Mouse (Mus musculus): ENCODE results near the gene Adam19.

The Adam19 gene

DNA sequence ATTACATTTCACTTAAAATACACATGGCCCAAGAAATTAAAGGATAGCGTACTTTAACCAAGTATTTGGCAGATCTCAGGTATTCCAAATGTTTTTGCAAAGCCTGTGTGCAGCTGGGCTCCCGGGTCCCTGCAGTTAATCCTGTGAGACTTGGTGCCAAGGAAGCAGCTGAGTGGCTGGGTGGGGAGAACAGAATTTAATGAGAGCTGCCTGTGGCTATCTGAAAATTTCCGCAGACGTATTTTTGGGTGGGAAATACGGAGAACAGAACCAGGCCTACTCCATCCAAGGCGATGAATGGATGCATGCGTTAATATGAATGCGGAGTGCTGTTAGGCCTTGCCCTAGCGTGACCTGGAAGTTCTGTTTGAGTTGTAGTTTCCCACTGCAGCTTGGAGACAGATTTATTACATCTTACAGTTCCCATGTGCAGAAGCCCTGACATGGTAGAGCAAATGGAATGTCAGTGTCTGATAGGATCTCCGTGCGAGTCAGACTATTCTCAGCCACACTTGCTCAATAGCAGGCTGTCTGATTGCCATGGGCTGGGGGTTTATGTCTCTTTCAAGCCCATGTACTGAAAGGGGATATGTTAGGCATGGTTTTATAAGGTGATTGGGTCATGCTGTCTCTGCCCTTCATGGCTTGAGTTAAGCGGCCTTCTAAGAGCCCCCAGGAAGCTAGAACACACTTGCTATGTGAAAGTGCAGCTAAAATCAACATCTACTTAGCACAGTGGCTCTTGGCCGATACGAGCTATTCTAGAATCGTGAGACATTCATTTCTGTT lies 17.5 kb downstream of the Adam19 start:
- DNase-seq (ENCODE audit: low spot score in 2 of 2) = no peak

DNA sequence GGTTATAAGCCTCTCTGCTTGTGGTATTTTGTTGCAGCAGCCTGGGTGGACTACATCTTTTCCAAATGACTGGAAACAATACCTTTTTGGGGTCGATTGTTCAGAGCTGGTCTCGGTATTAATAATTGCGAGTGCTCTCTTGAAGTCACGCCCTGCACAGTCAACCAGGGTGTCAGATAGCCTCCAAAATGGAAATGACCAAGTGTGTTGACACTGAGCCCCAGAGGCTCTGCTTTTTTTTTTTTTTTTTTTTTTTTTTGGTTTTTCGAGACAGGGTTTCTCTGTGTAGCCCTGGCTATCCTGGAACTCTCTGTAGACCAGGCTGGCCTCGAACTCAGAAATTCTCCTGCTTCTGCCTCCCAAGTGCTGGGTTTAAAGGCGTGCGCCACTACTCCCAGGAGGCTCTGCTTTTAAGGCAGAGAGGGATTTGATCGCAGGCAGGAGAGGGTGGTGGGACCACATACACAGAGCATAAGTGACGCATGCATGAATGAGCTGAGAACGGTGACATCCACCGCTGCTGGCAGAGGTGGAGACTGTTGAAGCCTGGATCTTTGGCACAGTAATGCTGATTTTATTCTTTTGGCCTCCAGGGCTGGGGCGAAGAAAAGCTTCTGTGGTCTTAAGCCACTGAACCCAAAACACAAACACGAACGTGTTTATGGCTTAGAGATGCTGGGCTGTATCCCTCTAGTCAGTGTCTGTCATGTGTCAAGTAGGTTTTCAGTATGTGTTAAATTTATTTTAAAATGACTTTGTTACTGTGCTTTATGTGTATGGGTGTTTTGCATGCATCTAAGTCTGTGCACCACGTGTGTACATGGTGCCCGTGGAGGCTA lies 18.3 kb downstream of the Adam19 start:
- DNase-seq (ENCODE audit: low spot score in 2 of 2) = no peak

DNA sequence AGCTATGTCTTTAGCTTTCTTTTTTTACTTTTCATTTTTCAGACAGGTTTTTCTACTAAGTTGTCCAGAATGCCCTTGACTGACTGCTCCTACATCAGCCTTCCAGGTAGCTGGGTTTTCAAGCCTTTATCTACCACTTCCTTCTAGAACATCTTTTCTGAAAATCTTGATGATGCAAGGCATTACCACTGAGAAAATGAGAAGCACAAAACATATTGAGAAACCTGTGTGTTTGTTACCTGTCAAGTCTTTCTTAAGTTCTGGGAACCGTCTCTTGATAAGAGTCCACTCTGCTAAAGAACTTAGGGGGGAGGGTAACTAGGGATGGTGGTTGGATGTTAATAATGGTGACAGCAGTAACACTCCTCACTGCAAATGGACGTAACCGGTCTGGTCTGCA lies 19.7 kb downstream of the Adam19 start:
- DNase-seq (ENCODE audit: low spot score in 2 of 2) = no peak

DNA sequence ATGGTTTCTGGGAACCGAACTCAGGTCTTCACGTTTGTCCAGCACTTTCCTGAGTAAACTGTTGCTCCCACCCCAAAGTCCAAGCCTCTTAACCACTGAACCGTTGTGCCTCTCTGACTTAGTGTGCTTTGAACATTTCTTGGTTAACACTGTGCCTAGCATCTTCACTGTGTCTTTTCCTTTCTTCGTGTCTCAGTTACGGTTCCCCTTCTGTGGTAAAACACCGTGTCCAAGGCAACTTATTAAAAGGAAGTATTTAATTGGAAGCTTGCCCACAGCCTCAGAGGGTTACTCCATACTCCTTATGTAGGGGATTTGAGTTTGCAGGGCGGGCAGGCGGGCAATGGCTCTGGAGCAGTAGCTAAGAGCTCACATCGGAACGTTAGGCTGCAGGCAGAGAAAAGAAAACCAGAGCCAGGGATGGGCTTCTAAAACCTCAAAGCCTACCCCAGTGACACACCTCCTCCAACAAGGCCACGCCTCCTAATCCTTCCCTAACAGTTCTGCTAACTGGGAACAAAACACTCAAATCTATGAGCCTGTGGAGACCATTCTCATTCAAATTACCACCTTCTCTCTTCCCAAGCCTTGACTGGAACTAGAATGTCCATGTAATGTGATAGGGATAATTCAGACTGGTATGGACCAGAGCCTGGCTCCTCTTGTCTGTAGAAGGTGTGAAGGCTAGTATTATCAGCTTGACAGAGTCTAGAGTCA lies 20.8 kb downstream of the Adam19 start:
- DNase-seq (ENCODE audit: low spot score in 2 of 2) = no peak

DNA sequence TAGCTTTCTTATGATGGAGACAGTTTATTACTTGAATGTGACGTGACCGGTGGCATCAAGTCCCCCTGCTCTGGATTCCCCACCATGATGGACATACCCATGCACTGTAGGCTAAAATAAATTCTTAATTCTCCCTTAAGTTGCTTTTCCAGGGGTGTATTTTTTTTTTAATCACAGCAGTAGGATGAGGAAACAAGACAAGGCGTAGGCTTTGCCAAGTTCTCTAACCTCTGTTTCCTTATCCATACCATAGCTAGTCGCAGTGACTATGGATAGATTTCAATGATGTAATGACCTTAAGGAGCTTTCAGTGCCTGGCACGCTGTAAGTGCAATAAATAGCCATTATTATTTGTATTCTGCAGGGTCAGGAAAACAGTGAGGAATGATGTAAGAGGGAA lies 21.5 kb downstream of the Adam19 start:
- no peak for DNase-seq (ENCODE audit: low spot score in 2 of 2)

DNA sequence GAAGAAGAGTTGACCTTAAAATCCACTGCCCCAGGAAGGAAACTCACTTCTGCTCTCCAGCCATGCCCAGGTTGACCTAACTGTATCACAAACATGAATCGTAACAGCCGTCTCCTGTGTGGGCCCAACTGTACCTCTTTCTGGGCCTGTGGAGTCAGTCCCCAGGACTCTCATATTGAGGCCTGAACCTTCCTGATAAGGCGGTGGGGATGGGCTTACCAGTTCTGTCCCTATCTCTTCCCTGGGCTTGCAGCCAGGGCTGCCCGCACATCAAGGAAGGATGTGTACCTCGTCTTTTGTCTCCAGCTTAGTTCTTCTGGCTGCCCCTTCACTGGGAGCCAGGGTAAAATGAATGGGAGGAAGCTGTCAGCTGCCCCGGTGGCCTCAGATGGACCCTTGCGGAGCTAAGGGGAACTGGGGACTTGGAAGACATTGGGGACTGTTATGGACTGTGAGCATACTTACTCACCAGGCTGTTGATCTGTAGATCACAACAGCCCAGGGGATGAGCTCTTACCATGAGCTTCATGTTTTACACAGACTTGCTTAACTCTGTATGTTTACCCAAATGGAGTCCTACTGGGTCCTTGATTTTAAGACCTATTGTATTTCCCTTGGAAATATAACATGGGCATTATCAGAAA lies 22.1 kb downstream of the Adam19 start:
- DNase-seq (ENCODE audit: low spot score in 2 of 2) = no peak

DNA sequence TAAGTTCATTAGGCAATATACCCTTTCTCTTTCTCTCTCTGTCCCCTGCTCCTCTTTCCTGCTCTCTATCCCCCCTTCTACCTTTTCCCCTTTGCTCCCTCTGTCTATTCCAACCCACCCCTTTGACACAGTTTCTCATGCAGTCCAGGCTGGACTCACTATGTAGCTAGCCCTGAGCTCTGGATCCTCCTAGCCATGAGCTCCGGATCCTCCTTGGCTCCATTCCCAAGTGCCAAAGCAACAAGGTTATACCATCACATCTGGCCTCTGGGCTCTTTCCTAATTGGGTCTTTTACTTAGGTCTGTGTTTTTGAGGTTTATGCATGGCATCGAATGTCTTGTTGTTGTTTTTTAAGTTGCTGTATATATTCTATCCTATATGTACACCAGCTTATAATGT lies 25.3 kb downstream of the Adam19 start:
- no peak for DNase-seq (ENCODE audit: low spot score in 2 of 2)

DNA sequence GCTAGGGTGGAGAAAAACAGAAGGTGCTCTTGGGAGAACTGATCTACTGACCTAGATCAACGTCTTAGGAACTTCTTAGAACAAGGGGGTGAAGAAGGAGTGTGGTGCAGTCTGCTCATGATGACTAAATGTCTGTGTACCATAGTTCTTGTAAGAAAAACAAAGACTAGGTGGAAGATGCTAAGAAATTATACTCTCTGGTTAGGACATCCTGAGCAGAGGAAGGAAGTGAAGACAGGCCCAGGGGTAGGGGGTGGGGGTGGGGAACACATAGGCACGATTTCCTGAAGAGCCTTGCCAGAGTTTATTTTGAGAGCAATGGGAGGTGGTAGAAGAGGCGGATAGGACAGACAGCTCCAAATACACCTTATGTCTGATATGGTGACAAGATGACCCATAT lies 27.6 kb downstream of the Adam19 start:
- DNase-seq (ENCODE audit: low spot score in 2 of 2) = no peak

DNA sequence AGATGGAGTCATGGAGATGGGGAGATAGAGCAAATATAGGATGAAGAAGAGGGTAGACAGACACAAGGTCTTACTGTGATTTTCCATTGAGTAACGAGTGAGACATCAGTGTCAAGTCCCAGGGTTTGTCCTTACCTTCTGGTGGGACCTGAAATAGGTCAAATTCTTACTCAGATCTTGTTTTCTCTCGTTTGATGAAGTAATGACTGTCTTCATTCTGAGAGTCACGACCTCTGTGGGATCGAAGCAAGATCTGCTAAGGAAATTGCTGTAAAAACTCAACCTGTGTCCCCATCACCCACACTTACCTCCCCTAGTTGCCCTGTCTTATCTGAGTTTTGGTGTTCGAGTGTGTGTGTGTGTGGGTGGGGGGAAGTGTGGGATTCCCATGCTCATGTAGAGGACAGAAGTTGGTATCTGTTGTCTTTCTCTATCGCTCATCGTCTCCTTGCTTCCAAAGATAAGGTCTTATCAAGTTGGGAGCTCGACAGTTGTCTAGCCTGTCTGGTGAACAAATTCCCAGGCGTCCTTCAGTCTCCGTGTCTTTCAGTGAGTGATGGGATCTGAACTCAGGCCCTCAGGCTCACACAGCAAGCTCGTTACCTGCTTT lies 28.1 kb downstream of the Adam19 start:
- DNase-seq (ENCODE audit: low spot score in 2 of 2) = no peak

DNA sequence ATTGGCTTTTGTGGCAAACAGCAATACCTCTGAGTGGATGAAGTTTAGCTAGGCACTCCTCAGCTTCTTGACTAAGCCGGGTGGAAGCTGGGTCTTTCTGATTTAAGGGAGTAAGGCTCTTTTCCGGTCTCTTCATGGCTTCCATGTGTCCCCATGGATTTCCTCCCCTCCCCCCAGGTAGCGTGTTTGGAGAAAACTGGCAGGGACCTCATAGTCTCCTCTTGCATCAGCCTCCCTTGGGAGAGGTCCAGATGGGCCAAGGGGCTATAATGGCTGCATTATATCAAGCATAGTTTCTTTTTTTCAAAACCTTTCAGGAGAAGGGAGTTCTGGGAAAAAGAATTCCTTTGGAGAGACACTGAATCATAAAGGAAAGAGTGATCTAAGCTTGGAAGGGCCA lies 28.8 kb downstream of the Adam19 start:
- DNase-seq (ENCODE audit: low spot score in 2 of 2) = no peak

DNA sequence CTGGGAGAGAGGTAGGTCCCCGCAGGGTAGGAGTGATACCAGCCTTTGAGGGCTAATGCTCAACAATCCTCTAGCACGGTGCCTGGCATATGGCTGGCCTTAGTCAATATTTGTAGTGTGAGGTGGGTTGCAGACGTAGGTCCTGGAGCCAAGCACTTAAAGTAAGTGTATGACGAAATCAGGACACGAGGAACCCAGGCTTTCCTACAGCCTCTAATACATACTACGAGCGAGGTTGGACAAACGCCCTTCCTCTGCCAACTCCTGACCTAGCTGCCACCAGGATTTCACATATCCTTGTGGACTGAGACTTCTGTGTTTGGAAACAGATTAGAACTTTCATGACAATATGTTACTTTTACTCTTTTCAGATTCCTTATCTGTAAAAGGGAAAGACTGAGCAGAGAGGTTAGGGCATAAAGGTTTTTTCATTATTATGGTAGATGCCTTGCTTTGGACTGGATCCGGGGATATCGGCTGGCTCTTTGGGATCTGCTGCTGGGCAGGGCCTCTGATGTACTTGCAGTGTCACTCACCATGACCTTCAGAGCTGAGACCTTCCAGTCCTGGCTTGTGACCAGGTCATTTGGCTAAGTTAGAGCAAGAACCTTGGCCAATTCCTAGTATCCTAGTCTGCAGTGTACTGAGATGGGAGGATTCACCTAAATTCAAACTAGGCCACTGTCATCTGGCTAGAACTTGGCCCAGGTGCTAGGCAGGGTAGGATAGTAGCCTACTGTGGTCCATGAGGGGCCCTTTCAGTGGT lies 29.8 kb downstream of the Adam19 start:
- no peak for DNase-seq (ENCODE audit: low spot score in 2 of 2)

DNA sequence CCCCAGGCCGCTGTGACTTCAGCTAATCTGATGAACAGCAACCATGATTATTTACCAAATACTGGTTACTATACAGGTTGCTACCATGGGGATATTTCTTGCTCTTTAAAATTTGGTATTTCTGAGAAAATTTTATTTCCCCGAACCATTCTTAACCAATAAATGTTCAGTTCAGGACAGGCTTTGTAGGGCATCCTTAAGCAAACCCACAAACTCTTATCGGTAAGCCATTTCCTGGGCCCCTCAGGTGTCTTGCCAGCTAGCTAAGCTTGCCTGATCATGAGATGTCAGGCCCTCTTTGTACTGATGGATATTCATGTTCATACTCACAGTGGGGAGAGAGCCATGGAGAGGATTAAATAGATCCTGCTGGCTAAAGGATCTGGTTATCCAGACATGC lies 30.7 kb downstream of the Adam19 start:
- no peak for DNase-seq (ENCODE audit: low spot score in 2 of 2)

DNA sequence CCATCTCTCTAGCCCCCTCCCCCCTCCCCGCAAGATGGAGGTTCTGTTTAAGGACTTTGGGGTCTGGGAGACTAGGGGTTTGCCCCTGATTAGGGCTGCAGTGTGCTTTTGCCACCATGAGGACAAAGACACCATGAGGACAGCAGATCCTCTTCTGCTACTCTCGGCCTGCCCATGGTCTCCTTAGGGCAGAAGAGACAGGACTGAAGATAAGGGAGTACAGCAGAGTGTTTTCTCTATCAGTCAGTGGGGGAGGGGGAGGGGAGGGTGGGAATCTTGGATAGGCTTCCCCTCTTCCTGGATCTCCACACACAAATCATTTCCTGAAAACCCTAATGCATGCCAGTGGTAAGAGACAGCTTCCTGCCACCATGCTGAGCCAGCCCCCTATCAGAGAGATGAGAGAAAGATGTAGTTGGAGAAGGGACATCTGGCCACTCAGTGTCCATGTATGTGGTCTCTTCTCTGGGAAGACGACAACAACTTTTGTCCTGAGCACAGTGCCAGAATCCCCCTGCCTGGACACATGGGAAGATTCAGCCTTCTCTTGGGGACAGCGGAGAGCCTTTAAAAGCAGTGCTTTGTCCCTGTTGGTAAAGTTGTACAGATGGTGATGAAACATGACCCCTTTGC lies 33.4 kb downstream of the Adam19 start:
- DNase-seq (ENCODE audit: low spot score in 2 of 2) = no peak

DNA sequence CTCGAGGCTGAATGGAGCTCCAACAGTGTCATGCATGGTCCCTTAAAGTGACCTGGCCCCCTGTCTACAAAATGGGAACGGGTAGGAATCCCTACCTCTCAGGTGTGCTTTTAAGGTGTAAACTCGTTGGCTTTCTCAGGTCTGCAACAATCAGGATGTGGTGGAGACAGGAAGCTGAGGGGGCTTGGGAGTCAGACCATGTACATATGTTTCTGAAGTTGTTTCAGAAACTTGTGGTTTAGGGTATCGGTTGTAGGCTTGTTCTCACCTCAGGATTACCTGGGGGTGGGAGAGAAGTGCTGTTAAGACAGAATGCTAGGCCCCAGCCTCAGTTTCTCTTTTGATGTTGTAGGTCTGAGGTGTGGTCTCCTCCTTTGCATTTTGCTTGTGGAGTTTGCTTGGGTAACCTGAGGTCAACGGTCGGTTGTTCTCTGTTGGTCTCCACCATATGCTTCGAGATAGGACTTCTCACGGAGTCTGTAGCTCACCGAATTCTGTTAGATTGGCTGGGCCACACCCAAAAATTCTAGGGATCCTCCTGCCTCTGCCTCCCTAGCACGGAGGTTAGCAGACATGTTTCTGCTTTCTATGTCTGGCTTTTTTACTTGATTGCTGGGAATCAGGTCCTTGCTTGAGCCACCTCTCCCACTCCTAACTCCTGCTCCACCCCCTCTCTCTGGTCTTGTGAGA lies 34.4 kb downstream of the Adam19 start:
- DNase-seq (ENCODE audit: low spot score in 2 of 2) = peak in 1 of 2 experiments; percentile 16

DNA sequence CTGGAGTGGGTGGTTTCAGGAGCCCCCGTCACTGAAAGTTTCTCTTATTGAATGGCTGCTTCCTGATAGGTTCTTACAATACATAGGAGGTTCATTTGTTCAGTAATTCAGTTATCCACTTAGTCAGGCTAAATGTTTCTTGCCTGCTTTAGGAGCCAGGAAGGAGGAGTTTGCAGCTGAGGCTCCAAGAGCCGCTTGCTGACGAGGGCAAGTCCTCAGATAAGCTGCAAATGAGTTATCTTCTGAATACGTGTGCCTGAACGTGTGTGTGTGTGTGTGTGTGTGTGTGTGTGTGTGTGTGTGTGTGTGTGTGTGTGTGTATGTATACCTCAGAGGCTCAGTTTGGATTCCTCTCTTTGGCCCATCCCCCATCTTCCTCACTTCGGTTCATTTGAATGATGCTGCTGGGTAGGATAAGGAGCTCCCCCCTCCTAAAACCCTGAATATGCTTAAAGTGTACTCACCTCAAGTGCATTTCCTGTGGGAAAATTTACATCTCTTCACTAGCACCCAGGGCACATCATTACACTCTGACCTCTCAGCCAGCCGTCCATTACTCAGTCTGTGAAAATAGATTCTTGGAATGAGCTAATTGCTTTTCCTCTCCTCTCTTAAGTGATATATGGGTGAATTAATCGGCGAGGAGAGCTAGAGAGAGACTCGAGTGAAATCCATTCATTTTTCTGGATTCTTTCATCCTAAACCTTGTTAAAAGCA lies 35.3 kb downstream of the Adam19 start:
- DNase-seq (ENCODE audit: low spot score in 2 of 2) = no peak

DNA sequence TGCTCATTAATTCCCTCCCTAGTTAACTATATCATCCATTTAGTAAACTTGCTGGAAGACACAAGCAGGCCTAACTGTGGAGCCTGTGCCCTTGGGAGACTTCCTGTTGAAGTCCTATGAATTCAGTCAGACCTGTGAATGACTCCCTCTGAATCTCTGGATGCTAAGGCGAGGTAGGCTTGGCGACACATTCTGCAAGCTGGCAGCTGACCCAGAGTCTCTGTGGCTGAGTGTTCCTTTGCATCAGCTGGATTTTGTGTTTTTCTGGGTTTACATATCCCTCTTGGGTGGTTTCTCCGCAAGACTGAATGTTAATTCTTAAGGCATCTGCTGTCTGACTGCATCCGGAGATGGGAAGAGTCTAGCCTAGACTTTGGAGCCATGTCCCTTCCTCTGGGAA lies 36.3 kb downstream of the Adam19 start:
- no peak for DNase-seq (ENCODE audit: low spot score in 2 of 2)

DNA sequence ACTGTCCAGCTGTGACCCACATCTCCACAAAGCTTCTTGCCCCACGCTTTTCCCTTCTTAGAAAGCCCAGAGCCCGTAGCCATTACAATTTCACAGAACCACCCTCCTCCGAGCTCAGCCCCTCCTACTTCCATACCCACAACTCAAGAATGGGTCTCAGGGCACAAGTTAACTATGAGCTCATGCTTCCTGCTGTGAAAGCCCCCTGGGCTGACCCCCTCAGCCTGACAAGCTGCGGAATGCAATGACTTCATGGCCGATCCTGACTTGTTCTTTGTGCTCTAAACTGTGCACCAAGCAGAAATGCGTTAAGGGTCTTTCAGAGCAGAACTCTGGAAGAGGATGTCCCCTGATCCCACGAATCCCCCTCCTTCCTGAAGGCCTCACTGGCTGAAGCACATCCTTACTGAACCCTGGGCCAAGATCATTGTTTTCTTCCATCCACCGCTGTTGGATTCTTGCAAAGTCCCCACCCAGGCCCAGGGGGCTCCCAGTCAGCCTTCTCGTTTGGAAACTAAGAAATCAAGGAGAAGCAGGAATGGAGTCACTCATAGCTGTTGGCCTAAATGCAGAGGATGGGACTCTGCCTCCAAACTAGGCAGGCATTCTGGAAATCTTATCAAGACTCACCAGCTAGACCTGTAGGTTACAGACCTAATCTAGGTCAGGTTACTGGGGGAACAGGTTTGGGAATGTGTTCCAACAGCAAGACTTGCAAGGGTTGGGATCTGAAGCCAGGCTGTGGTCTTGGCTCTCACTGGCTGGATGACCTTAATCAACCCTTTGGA lies 39.9 kb downstream of the Adam19 start:
- no peak for DNase-seq (ENCODE audit: low spot score in 2 of 2)

DNA sequence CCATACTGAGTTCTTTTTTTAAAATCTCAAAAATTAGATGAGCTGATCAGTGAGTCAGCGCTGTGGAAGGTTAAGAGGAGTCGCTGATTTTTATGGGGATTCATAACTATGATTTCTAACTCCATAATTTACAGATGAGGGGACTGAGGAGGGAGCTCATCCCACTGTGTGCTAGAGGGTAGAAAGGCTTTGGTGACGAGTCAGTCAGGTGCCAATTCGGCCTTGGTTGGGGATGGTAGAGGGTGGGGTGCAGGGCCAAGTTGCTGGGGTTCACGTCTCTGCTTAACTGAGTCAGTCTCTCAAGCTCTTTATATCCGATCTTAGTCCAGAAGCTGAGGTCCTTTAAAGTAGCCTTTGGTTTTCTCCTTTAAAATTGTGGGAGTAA lies 40.5 kb downstream of the Adam19 start:
- no peak for DNase-seq (ENCODE audit: low spot score in 2 of 2)

All from natural killer cell, adult 2 months (primary cell).